Mouse (Mus musculus): ENCODE measurements around the gene Pard3. TPM values are rescaled to one million over a fixed set of nuclear protein-coding genes. Genes with fewer than 3 reads are reported as not detected.
A peak's percentile ranks its signal among the peaks of the same experiment; 100 is the strongest.

Pard3 gene
- polyA plus RNA-seq, 1 experiment = 11.3 TPM

- Histone ChIP-seq H3K4me1 (ENCODE audit: control insufficient read depth, insufficient read depth, low read length) (no peaks in the 10 kb centered on the region), H3K4me3 (ENCODE audit: insufficient read depth, low read length) (no peak overlapping the region), H3K27ac (ENCODE audit: insufficient read depth, low read length) (no peak overlapping the region)
- TF ChIP-seq CTCF (IDR thresholded peaks at IDR 0.05; ENCODE audit: extremely low read depth, insufficient read depth, low read length) (no peak), POLR2A (IDR thresholded peaks at IDR 0.05; ENCODE audit: extremely low read depth, insufficient read depth, low read length) (no peak)
Observed at GRCm38 (mm10) chr8:127059826-127060225, 3.9 kb upstream of the Pard3 start.

- H3K4me1 ChIP-seq (ENCODE audit: control insufficient read depth, insufficient read depth, low read length) = no peaks in the 10 kb centered on the region
- H3K4me3 ChIP-seq (ENCODE audit: insufficient read depth, low read length) = peak overlapping the region; percentile 88
- TF ChIP-seq POLR2A (IDR thresholded peaks at IDR 0.05; ENCODE audit: extremely low read depth, insufficient read depth, low read length) (no peak), CTCF (IDR thresholded peaks at IDR 0.05; ENCODE audit: extremely low read depth, insufficient read depth, low read length) (no peak)
- peak overlapping the region; percentile 97 for H3K27ac ChIP-seq (ENCODE audit: insufficient read depth, low read length)
Observed at GRCm38 (mm10) chr8:127064361-127065112, 844 bp downstream of the Pard3 start.

GRCm38 (mm10) chr8:127065113-127065473 lies 1.4 kb downstream of the Pard3 start:
- TF ChIP-seq POLR2A (IDR thresholded peaks at IDR 0.05; ENCODE audit: extremely low read depth, insufficient read depth, low read length) = no peak
- Histone ChIP-seq H3K27ac (ENCODE audit: insufficient read depth, low read length) (peak overlapping the region; percentile 97), H3K4me3 (ENCODE audit: insufficient read depth, low read length) (peak overlapping the region; percentile 88), H3K4me1 (ENCODE audit: control insufficient read depth, insufficient read depth, low read length) (no peaks in the 10 kb centered on the region)

- no peak overlapping the region for H3K4me3 ChIP-seq (ENCODE audit: insufficient read depth, low read length)
- no peak overlapping the region for H3K27ac ChIP-seq (ENCODE audit: insufficient read depth, low read length)
- TF ChIP-seq CTCF (IDR thresholded peaks at IDR 0.05; ENCODE audit: extremely low read depth, insufficient read depth, low read length) (no peak), POLR2A (IDR thresholded peaks at IDR 0.05; ENCODE audit: extremely low read depth, insufficient read depth, low read length) (no peak)
- no peaks in the 10 kb centered on the region for H3K4me1 ChIP-seq (ENCODE audit: control insufficient read depth, insufficient read depth, low read length)
Observed at GRCm38 (mm10) chr8:127065791-127066190, 2.1 kb downstream of the Pard3 start.

GRCm38 (mm10) chr8:127066501-127066900 lies 2.8 kb downstream of the Pard3 start:
- TF ChIP-seq CTCF (IDR thresholded peaks at IDR 0.05; ENCODE audit: extremely low read depth, insufficient read depth, low read length) (no peak), POLR2A (IDR thresholded peaks at IDR 0.05; ENCODE audit: extremely low read depth, insufficient read depth, low read length) (no peak)

GRCm38 (mm10) chr8:127068719-127069118 lies 5.0 kb downstream of the Pard3 start:
- H3K27ac ChIP-seq (ENCODE audit: insufficient read depth, low read length) = no peak overlapping the region
- no peak overlapping the region for H3K4me3 ChIP-seq (ENCODE audit: insufficient read depth, low read length)
- TF ChIP-seq POLR2A (IDR thresholded peaks at IDR 0.05; ENCODE audit: extremely low read depth, insufficient read depth, low read length) = no peak
- H3K4me1 ChIP-seq (ENCODE audit: control insufficient read depth, insufficient read depth, low read length) = peaks cover 2% of the 10 kb centered on the region; the same call in 1 of the 2 replicates

More at GRCm38 (mm10) chr8:127066501-127066900, 2.8 kb downstream of the Pard3 start:
- Histone ChIP-seq H3K4me1 (ENCODE audit: control insufficient read depth, insufficient read depth, low read length) (no peaks in the 10 kb centered on the region), H3K27ac (ENCODE audit: insufficient read depth, low read length) (no peak overlapping the region), H3K4me3 (ENCODE audit: insufficient read depth, low read length) (no peak overlapping the region)

- no peak overlapping the region for H3K27ac ChIP-seq (ENCODE audit: insufficient read depth, low read length)
Observed at GRCm38 (mm10) chr8:127070225-127070624, 6.5 kb downstream of the Pard3 start.

GRCm38 (mm10) chr8:127073052-127073618 lies 9.4 kb downstream of the Pard3 start:
- Histone ChIP-seq H3K27ac (ENCODE audit: insufficient read depth, low read length) (no peak overlapping the region), H3K4me3 (ENCODE audit: insufficient read depth, low read length) (no peak overlapping the region), H3K4me1 (ENCODE audit: control insufficient read depth, insufficient read depth, low read length) (peaks cover 2% of the 10 kb centered on the region; the same call in 1 of the 2 replicates)
- no peak for TF ChIP-seq POLR2A (IDR thresholded peaks at IDR 0.05; ENCODE audit: extremely low read depth, insufficient read depth, low read length)
- no peak for TF ChIP-seq CTCF (IDR thresholded peaks at IDR 0.05; ENCODE audit: extremely low read depth, insufficient read depth, low read length)

More at GRCm38 (mm10) chr8:127070225-127070624, 6.5 kb downstream of the Pard3 start:
- Histone ChIP-seq H3K4me3 (ENCODE audit: insufficient read depth, low read length) (no peak overlapping the region), H3K4me1 (ENCODE audit: control insufficient read depth, insufficient read depth, low read length) (peaks cover 2% of the 10 kb centered on the region; the same call in 1 of the 2 replicates)
- TF ChIP-seq CTCF (IDR thresholded peaks at IDR 0.05; ENCODE audit: extremely low read depth, insufficient read depth, low read length) = no peak
- no peak for TF ChIP-seq POLR2A (IDR thresholded peaks at IDR 0.05; ENCODE audit: extremely low read depth, insufficient read depth, low read length)

- no peak overlapping the region for H3K4me3 ChIP-seq (ENCODE audit: insufficient read depth, low read length)
- no peak for TF ChIP-seq CTCF (IDR thresholded peaks at IDR 0.05; ENCODE audit: extremely low read depth, insufficient read depth, low read length)
- TF ChIP-seq POLR2A (IDR thresholded peaks at IDR 0.05; ENCODE audit: extremely low read depth, insufficient read depth, low read length) = no peak
Observed at GRCm38 (mm10) chr8:127076511-127076910, 12.8 kb downstream of the Pard3 start.

GRCm38 (mm10) chr8:127079244-127079805 lies 15.6 kb downstream of the Pard3 start:
- Histone ChIP-seq H3K27ac (ENCODE audit: insufficient read depth, low read length) (no peak overlapping the region), H3K4me3 (ENCODE audit: insufficient read depth, low read length) (no peak overlapping the region), H3K4me1 (ENCODE audit: control insufficient read depth, insufficient read depth, low read length) (no peaks in the 10 kb centered on the region)
- TF ChIP-seq CTCF (IDR thresholded peaks at IDR 0.05; ENCODE audit: extremely low read depth, insufficient read depth, low read length) (no peak), POLR2A (IDR thresholded peaks at IDR 0.05; ENCODE audit: extremely low read depth, insufficient read depth, low read length) (no peak)

More at GRCm38 (mm10) chr8:127076511-127076910, 12.8 kb downstream of the Pard3 start:
- Histone ChIP-seq H3K27ac (ENCODE audit: insufficient read depth, low read length) (no peak overlapping the region), H3K4me1 (ENCODE audit: control insufficient read depth, insufficient read depth, low read length) (peaks cover 2% of the 10 kb centered on the region; the same call in 1 of the 2 replicates)
